Mouse (Mus musculus): Measurements from ENCODE around the gene Lrwd1.

DNA sequence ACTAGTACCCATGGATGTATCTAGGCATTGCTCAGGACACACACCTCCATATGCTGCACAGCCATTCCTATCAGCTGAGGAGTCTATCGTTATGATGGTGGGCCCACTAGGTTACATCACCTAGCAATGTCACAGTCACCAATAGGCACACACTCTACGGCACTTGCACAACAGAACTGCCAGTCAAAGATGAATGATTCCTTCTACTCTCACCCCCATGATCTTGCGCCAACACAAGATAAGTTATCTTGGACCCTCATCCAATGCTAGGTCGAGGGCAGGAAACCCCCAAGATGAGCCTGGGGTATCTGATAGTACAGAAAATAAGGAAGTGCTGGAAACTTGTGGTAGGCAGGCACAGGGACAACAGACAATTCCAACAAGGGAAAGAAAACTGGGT is 47.0 kb upstream of the Lrwd1 start:
- TF ChIP-seq POLR2A (IDR thresholded peaks at IDR 0.05; ENCODE audit: insufficient read depth, low read length) (no peak), CTCF (IDR thresholded peaks at IDR 0.05; ENCODE audit: low read depth, low read length) (no peak)
